Mouse (Mus musculus): ENCODE data around the gene Cwf19l1. TPM values are rescaled to one million over a fixed set of nuclear protein-coding genes. Genes with fewer than 3 reads are reported as not detected.

Gene Cwf19l1
- total and polyA plus RNA-seq, 2 experiments from 2014 or later: 9.8 to 16.0 TPM

DNA sequence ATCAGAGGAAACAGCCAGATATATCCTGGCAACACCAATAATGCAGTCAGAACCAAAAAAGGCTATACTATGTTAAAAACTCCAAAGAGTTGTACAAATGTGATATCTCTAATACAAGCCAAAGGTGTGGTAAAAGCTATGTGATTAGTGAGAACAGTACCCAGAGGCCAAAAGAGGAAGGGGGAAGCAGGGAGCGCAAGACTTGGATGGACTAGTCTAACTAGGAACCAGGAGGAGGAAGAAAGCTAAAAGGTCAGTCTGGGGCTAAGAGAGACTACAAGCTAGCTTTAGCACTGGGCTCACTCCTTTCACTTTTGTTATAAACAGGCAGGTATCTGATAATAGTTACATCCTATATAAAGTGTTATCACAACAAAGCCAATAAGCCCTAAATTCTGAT, 31.3 kb downstream of the Cwf19l1 start:
- Histone ChIP-seq H3K4me2 (ENCODE audit: low read depth, low read length) (no peak overlapping the region), H3K4me3 (ENCODE audit: low read depth, low read length) (no peak overlapping the region), H3K27ac (ENCODE audit: low read depth) (no peak overlapping the region), H3K36me3 (replicated peaks; ENCODE audit: control insufficient read depth, insufficient read depth, low read length) (peaks cover 11% of the 10 kb centered on the region), H3K27me3 (ENCODE audit: control insufficient read depth, insufficient read depth, low read length) (no peaks in the 10 kb centered on the region), H3K9me3 (replicated peaks; ENCODE audit: control insufficient read depth, low read length) (no peaks in the 10 kb centered on the region), H3K4me1 (ENCODE audit: control insufficient read depth, insufficient read depth) (0 out of 2 replicates have a peak, but pooled peaks cover 6% of the 10 kb centered on the region), H3K9ac (replicated peaks; ENCODE audit: low read depth, low read length) (no peak overlapping the region; the same call in 1 of the 2 replicates)
- no peak for DNase-seq (ENCODE audit: low spot score)
- TF ChIP-seq EP300 (IDR thresholded peaks at IDR 0.05; ENCODE audit: low read depth): no peak
- TF ChIP-seq CTCF (IDR thresholded peaks at IDR 0.05; ENCODE audit: low read depth): no peak
- no peak for ATAC-seq (ENCODE audit: insufficient read depth, low read depth)
- WGBS: 78% methylated on average over 1 of the region's 1 CpGs

DNA sequence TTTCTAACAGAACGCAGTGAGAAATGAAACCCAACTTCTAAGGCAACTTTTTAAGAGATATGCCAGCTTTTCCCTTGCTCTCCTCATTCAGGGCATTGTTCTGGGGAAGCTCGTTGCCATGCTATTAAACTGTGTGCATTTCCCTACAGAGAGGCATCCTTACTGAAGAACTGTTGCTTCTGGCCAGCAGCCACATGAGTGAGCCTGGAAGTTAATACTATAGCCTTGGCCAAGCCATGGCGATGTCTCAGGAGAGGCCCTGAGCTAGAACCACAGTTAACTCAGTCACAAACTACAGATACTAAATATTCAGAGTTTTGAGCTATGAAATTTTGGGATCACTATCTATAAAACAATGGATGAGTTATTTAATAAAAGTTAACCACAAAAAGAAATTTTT, 32.7 kb downstream of the Cwf19l1 start:
- TF ChIP-seq EP300 (IDR thresholded peaks at IDR 0.05; ENCODE audit: low read depth) (no peak), CTCF (IDR thresholded peaks at IDR 0.05; ENCODE audit: low read depth) (no peak)

DNA sequence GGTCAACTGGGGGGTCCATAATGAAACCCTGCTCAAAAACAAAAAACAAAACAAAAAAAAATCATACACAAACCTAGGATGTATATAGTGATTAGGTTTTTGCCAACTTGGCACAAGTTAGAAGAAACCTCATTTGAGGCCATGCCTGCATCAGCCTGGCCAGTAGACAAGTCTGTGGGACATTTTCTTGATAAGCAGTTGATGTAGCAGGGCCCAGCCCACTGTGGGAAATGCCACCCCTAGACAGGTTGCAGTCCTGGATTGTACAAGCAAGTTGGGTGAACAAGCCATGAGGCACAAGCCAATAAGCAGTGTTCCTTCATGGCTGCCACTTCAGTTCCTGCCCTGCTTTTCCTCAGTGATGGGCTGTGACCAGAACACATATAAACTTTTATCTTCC, 34.8 kb downstream of the Cwf19l1 start:
- H3K36me3 ChIP-seq (replicated peaks; ENCODE audit: control insufficient read depth, insufficient read depth, low read length): peaks cover 39% of the 10 kb centered on the region
- DNase-seq (ENCODE audit: low spot score) (no peak), ATAC-seq (ENCODE audit: insufficient read depth, low read depth) (no peak)
- no peaks in the 10 kb centered on the region; the same call in none of the 2 replicates for H3K9me3 ChIP-seq (replicated peaks; ENCODE audit: control insufficient read depth, low read length)
- no peaks in the 10 kb centered on the region for H3K4me1 ChIP-seq (ENCODE audit: control insufficient read depth, insufficient read depth)
- no peak overlapping the region for H3K27ac ChIP-seq (ENCODE audit: low read depth)
- H3K4me3 ChIP-seq (ENCODE audit: low read depth, low read length): no peak overlapping the region
- H3K9ac ChIP-seq (replicated peaks; ENCODE audit: low read depth, low read length): no peak overlapping the region
- no peak overlapping the region for H3K4me2 ChIP-seq (ENCODE audit: low read depth, low read length)
- TF ChIP-seq CTCF (IDR thresholded peaks at IDR 0.05; ENCODE audit: low read depth) (no peak), EP300 (IDR thresholded peaks at IDR 0.05; ENCODE audit: low read depth) (no peak)
- H3K27me3 ChIP-seq (ENCODE audit: control insufficient read depth, insufficient read depth, low read length): no peaks in the 10 kb centered on the region

More for the DNA sequence above, 32.7 kb downstream of the Cwf19l1 start:
- no peak overlapping the region for H3K27ac ChIP-seq (ENCODE audit: low read depth)
- peaks cover 20% of the 10 kb centered on the region for H3K36me3 ChIP-seq (replicated peaks; ENCODE audit: control insufficient read depth, insufficient read depth, low read length)
- no peaks in the 10 kb centered on the region for H3K9me3 ChIP-seq (replicated peaks; ENCODE audit: control insufficient read depth, low read length)
- H3K27me3 ChIP-seq (ENCODE audit: control insufficient read depth, insufficient read depth, low read length): no peaks in the 10 kb centered on the region
- H3K4me2 ChIP-seq (ENCODE audit: low read depth, low read length): no peak overlapping the region
- WGBS: 74% methylated on average over 3 of the region's 3 CpGs
- DNase-seq (ENCODE audit: low spot score) (no peak), ATAC-seq (ENCODE audit: insufficient read depth, low read depth) (no peak)
- H3K4me3 ChIP-seq (ENCODE audit: low read depth, low read length): no peak overlapping the region
- no peak overlapping the region for H3K9ac ChIP-seq (replicated peaks; ENCODE audit: low read depth, low read length)
- H3K4me1 ChIP-seq (ENCODE audit: control insufficient read depth, insufficient read depth): 0 out of 2 replicates have a peak, but pooled peaks cover 5% of the 10 kb centered on the region

DNA sequence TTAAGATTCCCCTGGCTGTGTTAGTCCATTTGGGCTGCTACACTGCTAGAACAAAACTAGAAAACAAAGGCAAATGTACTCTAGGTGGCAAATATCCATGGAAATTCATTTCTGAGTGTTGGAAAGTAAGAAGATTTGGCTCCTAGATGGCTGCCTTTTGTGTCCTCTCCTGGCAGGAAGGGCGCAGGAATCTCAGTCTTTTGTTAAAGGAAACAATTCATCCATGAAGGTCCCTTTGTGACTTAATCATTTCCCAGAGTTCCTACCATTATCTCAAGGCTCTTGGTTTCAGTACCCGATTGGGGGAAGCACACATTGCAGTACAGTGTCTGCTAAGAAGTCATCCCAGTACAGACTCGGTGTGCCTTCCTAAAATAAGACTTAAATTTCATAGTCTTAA, 49.4 kb downstream of the Cwf19l1 start:
- Histone ChIP-seq H3K4me1 (ENCODE audit: control insufficient read depth, insufficient read depth) (no peaks in the 10 kb centered on the region), H3K27ac (ENCODE audit: low read depth) (no peak overlapping the region), H3K4me2 (ENCODE audit: low read depth, low read length) (no peak overlapping the region), H3K4me3 (ENCODE audit: low read depth, low read length) (no peak overlapping the region), H3K27me3 (ENCODE audit: control insufficient read depth, insufficient read depth, low read length) (no peaks in the 10 kb centered on the region), H3K9ac (replicated peaks; ENCODE audit: low read depth, low read length) (no peak overlapping the region), H3K9me3 (replicated peaks; ENCODE audit: control insufficient read depth, low read length) (no peaks in the 10 kb centered on the region), H3K36me3 (replicated peaks; ENCODE audit: control insufficient read depth, insufficient read depth, low read length) (peaks cover 55% of the 10 kb centered on the region)
- TF ChIP-seq EP300 (IDR thresholded peaks at IDR 0.05; ENCODE audit: low read depth): no peak
- TF ChIP-seq CTCF (IDR thresholded peaks at IDR 0.05; ENCODE audit: low read depth): no peak
- no peak for DNase-seq (ENCODE audit: low spot score)
- WGBS: 73% methylated on average over 3 of the region's 3 CpGs
- ATAC-seq (ENCODE audit: insufficient read depth, low read depth): no peak

DNA sequence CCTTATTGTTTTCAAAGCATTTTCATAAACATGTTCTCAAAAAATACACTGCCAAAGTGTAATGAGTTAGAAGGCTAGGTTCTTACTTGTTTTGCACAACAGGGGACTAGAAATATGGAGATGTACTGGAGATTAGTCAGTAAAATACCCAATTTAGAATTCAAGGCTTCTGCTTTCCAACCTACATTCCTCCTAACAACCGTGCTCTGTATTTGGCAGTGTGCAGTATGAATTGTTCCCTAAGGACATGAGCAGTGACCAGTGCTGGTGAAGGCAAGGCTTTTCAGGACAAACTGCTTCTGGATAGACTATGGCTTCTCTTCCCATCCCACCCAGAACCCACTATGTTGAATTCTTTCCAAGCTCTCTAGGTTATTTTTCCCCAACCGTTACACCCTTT, 54.8 kb downstream of the Cwf19l1 start:
- Histone ChIP-seq H3K4me1 (ENCODE audit: control insufficient read depth, insufficient read depth) (no peaks in the 10 kb centered on the region), H3K9ac (replicated peaks; ENCODE audit: low read depth, low read length) (no peak overlapping the region), H3K27me3 (ENCODE audit: control insufficient read depth, insufficient read depth, low read length) (no peaks in the 10 kb centered on the region), H3K36me3 (replicated peaks; ENCODE audit: control insufficient read depth, insufficient read depth, low read length) (peaks cover 60% of the 10 kb centered on the region), H3K4me3 (ENCODE audit: low read depth, low read length) (no peak overlapping the region), H3K9me3 (replicated peaks; ENCODE audit: control insufficient read depth, low read length) (no peaks in the 10 kb centered on the region), H3K4me2 (ENCODE audit: low read depth, low read length) (no peak overlapping the region), H3K27ac (ENCODE audit: low read depth) (no peak overlapping the region)
- WGBS: 77% methylated on average over 2 of the region's 2 CpGs
- no peak for TF ChIP-seq EP300 (IDR thresholded peaks at IDR 0.05; ENCODE audit: low read depth)
- no peak for TF ChIP-seq CTCF (IDR thresholded peaks at IDR 0.05; ENCODE audit: low read depth)
- DNase-seq (ENCODE audit: low spot score) (no peak), ATAC-seq (ENCODE audit: insufficient read depth, low read depth) (no peak)

DNA sequence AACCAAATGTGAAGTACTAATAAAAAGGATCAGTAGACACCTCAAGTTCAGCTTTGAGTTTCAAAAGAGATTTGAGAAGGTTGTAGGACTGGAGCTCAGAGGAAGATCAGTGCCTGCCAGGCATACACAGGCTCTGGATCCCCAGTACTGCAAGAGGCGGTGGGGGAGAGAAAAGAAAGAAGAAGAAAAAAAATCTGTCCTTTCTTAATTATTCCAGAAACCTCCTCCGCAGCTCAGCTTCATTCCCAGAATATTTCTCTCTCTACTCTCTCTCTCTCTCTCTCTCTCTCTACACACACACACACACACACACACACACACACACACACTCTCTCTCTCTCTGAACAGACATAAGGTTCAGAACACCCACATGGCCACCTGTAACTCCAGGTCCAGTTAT, 55.7 kb downstream of the Cwf19l1 start:
- Histone ChIP-seq H3K9me3 (replicated peaks; ENCODE audit: control insufficient read depth, low read length) (no peaks in the 10 kb centered on the region), H3K9ac (replicated peaks; ENCODE audit: low read depth, low read length) (no peak overlapping the region), H3K4me3 (ENCODE audit: low read depth, low read length) (no peak overlapping the region), H3K27me3 (ENCODE audit: control insufficient read depth, insufficient read depth, low read length) (no peaks in the 10 kb centered on the region), H3K27ac (ENCODE audit: low read depth) (no peak overlapping the region), H3K4me1 (ENCODE audit: control insufficient read depth, insufficient read depth) (no peaks in the 10 kb centered on the region), H3K4me2 (ENCODE audit: low read depth, low read length) (no peak overlapping the region), H3K36me3 (replicated peaks; ENCODE audit: control insufficient read depth, insufficient read depth, low read length) (peaks cover 63% of the 10 kb centered on the region)
- no peak for DNase-seq (ENCODE audit: low spot score)
- ATAC-seq (ENCODE audit: insufficient read depth, low read depth): no peak
- TF ChIP-seq CTCF (IDR thresholded peaks at IDR 0.05; ENCODE audit: low read depth) (no peak), EP300 (IDR thresholded peaks at IDR 0.05; ENCODE audit: low read depth) (no peak)
- WGBS: 95% methylated on average over 2 of the region's 2 CpGs

Measured in heart, postnatal 0 days (tissue).